Mouse (Mus musculus) kidney, adult 10 weeks (tissue): ENCODE data around the gene Olfr1228. TPM values are rescaled to one million over a fixed set of nuclear protein-coding genes. Genes with fewer than 3 reads are reported as not detected.

ENCODE experiments used
- polyA plus RNA-seq: library from polyadenylated mRNA; stranded (reverse); fragments of 350-450 nt; fragmentation: Illumina TruSeq; extraction: RNeasy Lipid Tissue Mini Kit (QIAGEN cat#74804); gene quantifications from one replicate; pipeline ENCODE4 v1.2.3, GENCODE M21; 2014; ENCODE audit warnings: low read depth, low replicate concordance

The Olfr1228 gene
- polyA plus RNA-seq: not detected

GRCm38 (mm10) chr2:89253962-89254361 lies at the start of gene Olfr1228:
Gene Olfr1228, minus strand, starts transcription at chr2:89254062.

GRCm38 (mm10) chr2:89297168-89297567 lies 43.3 kb upstream of the Olfr1228 start, which contains the start of gene Olfr1230:
Gene Olfr1230, minus strand, starts transcription at chr2:89297268.

DNA sequence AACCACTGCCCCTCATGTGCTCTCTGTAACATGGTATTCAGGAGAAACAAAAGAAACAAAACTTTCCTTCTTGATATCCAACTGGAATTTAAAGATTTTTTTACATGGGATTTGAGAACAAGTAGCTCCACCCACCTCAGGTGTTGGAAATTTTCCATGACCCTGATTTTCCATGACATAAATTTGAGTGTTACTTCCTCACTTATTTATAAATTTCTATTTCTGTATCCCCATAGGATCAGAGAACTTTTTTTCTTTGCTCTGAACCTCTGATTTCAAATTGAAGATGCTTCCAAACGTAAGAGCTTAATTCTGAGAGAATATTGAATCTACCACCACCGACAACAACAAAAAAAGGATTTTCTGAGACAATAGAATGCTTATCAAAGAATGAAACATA lies 34.1 kb upstream of the Olfr1228 start, which contains the start of gene Olfr1229:
TSS of gene Olfr1229 (minus strand) at position 101 of the 400 bp plus-strand sequence.

DNA sequence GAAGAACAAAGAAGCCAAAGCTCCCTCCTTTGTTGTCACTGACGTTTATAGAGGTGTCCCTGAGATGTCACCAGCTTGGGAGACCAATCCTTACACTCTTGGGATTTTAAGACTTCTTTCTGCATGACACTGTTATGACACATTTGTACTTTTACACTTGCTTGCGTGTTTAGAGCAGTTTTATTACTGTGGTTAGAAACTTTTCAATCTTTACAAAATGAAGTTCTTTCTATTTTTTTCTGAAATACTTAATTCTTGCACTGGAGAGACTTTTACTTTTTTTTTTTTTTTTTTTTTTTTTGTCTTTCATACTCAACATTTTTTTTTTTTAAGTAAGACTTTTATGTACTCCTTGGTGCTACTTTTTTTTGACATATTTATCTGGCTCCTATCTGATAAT lies 53.9 kb downstream of the Olfr1228 start, which contains the start of gene Olfr1226:
TSS of gene Olfr1226 (minus strand) at position 101 of the 400 bp plus-strand sequence.

Other genes starting within 250 kb of the Olfr1228 start
- not detected for gene Olfr1215, start 247.1 kb downstream of the Olfr1228 start, polyA plus RNA-seq
- gene Olfr1216, start 235.7 kb downstream of the Olfr1228 start, polyA plus RNA-seq: not detected
- gene Olfr1217, start 222.0 kb downstream of the Olfr1228 start, polyA plus RNA-seq: not detected
- not detected for gene Olfr1218, start 192.9 kb downstream of the Olfr1228 start, polyA plus RNA-seq
- gene Olfr1219, start 170.5 kb downstream of the Olfr1228 start, polyA plus RNA-seq: not detected
- gene Olfr1220, start 147.2 kb downstream of the Olfr1228 start, polyA plus RNA-seq: not detected
- gene Olfr1221, start 136.8 kb downstream of the Olfr1228 start, polyA plus RNA-seq: not detected
- gene Olfr1222, start 121.0 kb downstream of the Olfr1228 start, polyA plus RNA-seq: not detected
- not detected for gene Olfr1223, start 102.5 kb downstream of the Olfr1228 start, polyA plus RNA-seq
- gene Olfr1224-ps1, start 90.0 kb downstream of the Olfr1228 start, polyA plus RNA-seq: not detected
- gene Olfr1225, start 79.4 kb downstream of the Olfr1228 start, polyA plus RNA-seq: not detected
- gene Olfr1226, start 54.0 kb downstream of the Olfr1228 start, polyA plus RNA-seq: not detected
- gene Olfr1229, start 34.0 kb upstream of the Olfr1228 start, polyA plus RNA-seq: not detected
- not detected for gene Olfr1230, start 43.2 kb upstream of the Olfr1228 start, polyA plus RNA-seq
- not detected for gene Olfr1231, start 53.0 kb upstream of the Olfr1228 start, polyA plus RNA-seq
- not detected for gene Olfr1232, start 75.6 kb upstream of the Olfr1228 start, polyA plus RNA-seq
- not detected for gene Olfr1233, start 88.3 kb upstream of the Olfr1228 start, polyA plus RNA-seq
- not detected for gene Olfr1234, start 110.8 kb upstream of the Olfr1228 start, polyA plus RNA-seq
- not detected for gene Olfr1238, start 155.6 kb upstream of the Olfr1228 start, polyA plus RNA-seq
- gene Olfr1239, start 166.3 kb upstream of the Olfr1228 start, polyA plus RNA-seq: not detected
- gene Olfr1240, start 188.9 kb upstream of the Olfr1228 start, polyA plus RNA-seq: not detected
- gene Olfr1241, start 233.1 kb upstream of the Olfr1228 start, polyA plus RNA-seq: not detected
- gene Olfr1242, start 244.3 kb upstream of the Olfr1228 start, polyA plus RNA-seq: not detected